Mouse (Mus musculus) left cerebral cortex, postnatal 10 days (tissue): ENCODE data around the gene Tnfsf9. TPM values are rescaled to one million over a fixed set of nuclear protein-coding genes. Genes with fewer than 3 reads are reported as not detected.
A peak's percentile ranks its signal among the peaks of the same experiment; 100 is the strongest.

Experiments
- DNase-seq, 2 experiments: peaks; one replicate each; pipeline ENCODE4 v3.0.0; 2021 to 2022; ENCODE audit warnings: low spot score in 2 of 2, mixed read lengths in 1 of 2; ENCODE audit errors: extremely low spot score in 1 of 2
- intact Hi-C: fragments of 180-260 bp; cut with DNase I; formaldehyde crosslinking; loops from one replicate; pipeline ENCODE4 v1.15.1; 2025
- total RNA-seq, 2 experiments: library from RNA; stranded (reverse); gene quantifications; 2 replicates each; pipeline ENCODE4 v1.2.3; 2021

Gene Tnfsf9
- under 1 TPM; 0.43 to 0.55 TPM for total RNA-seq

DNA sequence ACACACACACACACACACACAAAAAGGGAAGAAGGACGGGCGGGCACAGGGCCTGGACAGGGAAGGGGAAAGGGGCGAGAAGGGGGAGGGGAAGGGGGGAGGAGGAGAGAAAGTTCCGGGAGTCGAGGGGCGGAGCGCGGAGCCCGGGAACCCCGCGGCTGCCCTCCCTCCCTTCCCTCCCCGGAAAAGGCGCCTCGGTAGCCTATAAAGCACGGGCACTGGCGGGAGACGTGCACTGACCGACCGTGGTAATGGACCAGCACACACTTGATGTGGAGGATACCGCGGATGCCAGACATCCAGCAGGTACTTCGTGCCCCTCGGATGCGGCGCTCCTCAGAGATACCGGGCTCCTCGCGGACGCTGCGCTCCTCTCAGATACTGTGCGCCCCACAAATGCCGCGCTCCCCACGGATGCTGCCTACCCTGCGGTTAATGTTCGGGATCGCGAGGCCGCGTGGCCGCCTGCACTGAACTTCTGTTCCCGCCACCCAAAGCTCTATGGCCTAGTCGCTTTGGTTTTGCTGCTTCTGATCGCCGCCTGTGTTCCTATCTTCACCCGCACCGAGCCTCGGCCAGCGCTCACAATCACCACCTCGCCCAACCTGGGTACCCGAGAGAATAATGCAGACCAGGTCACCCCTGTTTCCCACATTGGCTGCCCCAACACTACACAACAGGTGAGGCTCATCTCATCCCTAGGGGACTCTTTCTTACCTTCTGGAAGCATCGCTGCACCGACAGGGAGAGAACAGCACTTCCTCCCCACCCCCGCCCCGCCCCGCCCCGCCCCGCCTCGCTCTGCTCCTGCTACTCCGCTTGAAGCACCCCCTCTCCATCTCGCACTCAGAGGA is at the start of gene Tnfsf9:
TSS of gene Tnfsf9 (plus strand) at position 145 of the 854 bp plus-strand sequence.
- peak in 1 of 2 experiments; percentile 40 for DNase-seq
- intact Hi-C loops: no loop called here

DNA sequence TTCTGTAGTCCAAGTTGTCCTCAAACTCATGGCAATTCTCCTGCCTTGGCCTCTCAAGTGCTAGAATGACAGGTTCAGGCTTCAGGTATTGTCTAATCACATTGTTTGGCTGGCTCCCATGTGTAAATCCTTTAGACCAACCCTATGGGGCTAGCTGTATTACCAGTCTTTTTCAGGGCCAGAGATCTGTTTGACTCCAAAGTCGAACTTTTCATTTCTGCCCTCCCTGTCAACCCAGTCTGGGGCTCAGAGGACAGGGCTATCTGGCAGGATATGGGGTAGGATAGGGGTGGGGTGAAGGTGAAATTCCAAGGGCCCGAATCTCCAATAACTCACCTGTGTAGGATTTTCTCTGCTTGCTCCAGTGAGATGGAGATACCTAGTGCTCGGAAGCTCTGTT is 48.9 kb upstream of the Tnfsf9 start:
- intact Hi-C loops: no loop called here
- no peak for DNase-seq

GRCm38 (mm10) chr17:57058891-57059485 is 46.1 kb upstream of the Tnfsf9 start, which contains the start of gene Crb3:
Crb3 (plus strand) TSS chr17:57059105.
- intact Hi-C loops: no loop called here
- peak in 1 of 2 experiments; percentile 58 for DNase-seq

GRCm38 (mm10) chr17:57059486-57059977 is 45.6 kb upstream of the Tnfsf9 start, which contains the start of gene Slc25a23:
Slc25a23 (minus strand) TSS chr17:57059863.
- DNase-seq: peak; percentile 70 to 91
- intact Hi-C loops: no loop called here

DNA sequence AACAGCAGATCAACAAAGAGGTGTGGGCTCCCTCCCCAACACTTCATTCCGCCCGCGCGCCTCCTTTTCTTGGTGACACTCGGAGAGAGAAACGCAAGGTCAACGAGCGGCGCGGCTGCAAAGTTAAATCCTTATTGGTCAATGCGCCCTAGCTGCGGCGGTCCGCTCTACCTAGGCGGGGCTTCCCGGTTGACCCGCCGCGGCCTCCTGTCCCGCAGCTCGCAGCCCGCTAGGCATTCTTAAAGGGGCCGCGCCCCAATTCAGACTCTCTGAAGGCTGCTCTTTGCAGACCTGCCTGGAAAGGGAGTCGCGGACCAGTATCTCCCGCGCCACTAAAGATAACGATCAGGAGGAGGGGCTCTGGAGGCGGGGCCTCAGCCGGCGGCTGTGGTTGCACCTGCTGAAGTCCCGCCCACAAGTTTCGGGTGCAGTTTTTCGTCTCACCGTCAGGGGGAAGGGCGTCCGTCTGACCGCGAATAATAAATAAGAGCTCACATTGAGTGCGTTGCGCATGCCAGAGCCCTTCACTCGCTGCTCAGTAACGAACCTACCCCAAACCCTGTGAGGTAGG is 44.8 kb upstream of the Tnfsf9 start:
- intact Hi-C loops: no loop called here

GRCm38 (mm10) chr17:57061069-57061468 is 44.1 kb upstream of the Tnfsf9 start:
- intact Hi-C loops: no loop called here
- DNase-seq: no peak

More for the DNA sequence above, 44.8 kb upstream of the Tnfsf9 start:
- peak; percentile 92 to 96 for DNase-seq

DNA sequence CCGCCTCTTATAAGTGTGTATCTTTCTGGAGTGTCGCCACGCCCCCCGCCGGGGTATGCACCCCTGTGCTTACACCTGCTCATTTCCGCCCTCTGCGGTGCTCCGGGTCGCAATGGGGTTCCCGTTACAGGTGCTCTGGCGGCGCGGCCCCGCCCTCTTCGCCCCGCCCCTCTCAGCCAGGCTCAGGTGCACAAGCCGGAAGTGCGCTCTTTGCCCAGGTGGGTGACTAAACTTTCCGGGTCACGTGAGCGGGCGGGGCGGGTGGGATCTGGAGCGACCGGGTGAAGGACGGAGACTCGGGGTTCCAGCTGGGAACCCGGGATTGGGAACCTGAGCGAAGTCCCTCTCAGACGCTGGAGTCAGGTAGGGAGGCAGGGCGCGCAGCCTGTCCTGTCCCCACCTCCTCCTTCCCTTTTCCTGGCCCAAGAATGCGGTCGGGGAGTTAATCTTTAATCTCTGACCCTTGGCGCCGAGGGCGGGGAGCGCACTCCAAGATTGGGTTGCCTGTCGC is 43.1 kb upstream of the Tnfsf9 start:
- peak in 1 of 2 experiments; percentile 53 for DNase-seq
- intact Hi-C loops: no loop called here

- DNase-seq: no peak
- intact Hi-C loops: no loop called here
Measured at GRCm38 (mm10) chr17:57062548-57062947, 42.6 kb upstream of the Tnfsf9 start.

DNA sequence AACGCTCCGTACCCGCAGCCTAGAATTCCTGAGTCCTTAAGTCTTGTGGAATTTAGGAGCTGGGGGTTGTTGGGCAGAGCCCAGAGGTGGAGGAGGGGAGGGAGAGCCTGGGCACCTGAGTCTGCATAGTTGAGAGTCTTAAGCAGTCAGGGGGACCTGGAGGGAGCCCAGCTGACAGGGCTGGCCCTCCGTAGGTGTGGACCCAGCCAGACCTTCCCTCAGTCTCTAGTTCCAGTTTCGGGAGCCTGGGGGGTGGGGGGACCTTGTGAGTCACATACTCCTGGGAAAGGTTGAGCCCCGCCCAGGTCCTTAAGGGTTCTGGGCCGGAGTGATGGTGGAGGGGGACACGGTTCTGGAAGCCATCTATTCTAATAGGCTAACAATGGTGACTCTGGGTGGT is 42.1 kb upstream of the Tnfsf9 start:
- intact Hi-C loops: no loop called here
- DNase-seq: no peak

- no peak for DNase-seq
- intact Hi-C loops: no loop called here
Measured at GRCm38 (mm10) chr17:57066908-57067307, 38.2 kb upstream of the Tnfsf9 start.

GRCm38 (mm10) chr17:57070272-57070671 is 34.9 kb upstream of the Tnfsf9 start:
- intact Hi-C loops: no loop called here
- DNase-seq: no peak

DNA sequence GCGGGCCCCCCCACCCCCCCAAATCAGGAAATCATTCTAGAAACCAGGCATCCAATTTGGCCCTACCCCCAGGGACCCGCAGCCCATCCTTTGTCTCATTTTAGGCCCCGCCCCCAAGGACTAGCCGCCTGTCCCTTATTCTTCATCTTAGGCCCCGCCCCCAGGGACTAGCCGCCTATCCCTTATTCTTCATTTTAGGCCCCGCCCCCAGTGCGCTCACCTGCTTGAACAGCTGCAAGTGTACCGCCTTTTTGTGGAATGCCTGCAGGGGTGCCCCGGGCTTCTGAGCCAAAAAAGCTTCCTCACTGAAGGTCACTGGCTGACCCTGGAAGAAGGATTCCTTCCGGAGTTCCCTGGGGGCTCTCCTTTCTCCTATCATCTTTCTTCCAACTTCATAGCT is 34.4 kb upstream of the Tnfsf9 start:
- intact Hi-C loops: no loop called here

DNA sequence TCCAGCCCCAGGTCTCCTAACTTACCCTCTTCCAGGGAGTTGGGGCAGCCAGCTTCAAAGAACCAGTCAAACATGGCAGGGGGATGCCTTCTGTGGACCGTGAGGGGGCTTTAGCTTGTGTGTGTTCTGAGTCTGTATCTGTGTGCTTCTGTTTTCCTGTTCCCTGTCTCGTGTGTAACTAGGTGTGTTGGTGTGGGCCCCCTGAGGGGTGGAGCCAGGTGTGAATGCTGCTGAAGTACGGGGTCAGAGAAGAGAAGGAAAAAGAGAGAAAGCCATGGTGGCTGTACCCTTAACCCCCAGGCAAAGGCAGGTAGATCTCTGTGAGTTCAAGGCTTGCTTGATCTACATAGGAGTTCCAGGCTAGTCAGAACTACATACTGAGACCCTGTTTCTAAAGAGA is 28.2 kb upstream of the Tnfsf9 start:
- no peak for DNase-seq
- intact Hi-C loops: no loop called here

More for the DNA sequence above, 34.4 kb upstream of the Tnfsf9 start:
- no peak for DNase-seq

DNA sequence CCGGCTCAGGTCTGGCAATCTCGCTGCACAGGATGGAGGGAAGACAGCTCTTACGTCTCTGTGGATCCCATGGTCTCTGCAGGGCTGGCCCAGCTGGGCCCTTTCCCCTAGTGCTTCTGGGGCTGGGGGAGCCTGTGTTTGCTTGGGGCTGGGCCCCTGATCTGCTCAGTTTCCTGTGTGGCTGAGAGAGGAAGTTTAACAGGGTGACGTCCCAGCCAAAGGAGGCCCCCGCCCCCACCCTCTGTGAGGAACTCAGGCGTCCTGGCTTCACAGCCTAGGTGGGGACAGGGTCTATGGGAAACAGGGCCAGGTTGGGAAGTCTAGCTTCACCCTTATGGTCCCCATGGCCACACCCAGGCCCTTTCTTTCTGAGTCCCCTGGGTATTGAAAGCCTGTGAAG is 26.8 kb upstream of the Tnfsf9 start, which contains the start of gene Dennd1c:
TSS of gene Dennd1c (minus strand) at position 179 of the 400 bp plus-strand sequence.
- DNase-seq: no peak
- intact Hi-C loops: no loop called here

DNA sequence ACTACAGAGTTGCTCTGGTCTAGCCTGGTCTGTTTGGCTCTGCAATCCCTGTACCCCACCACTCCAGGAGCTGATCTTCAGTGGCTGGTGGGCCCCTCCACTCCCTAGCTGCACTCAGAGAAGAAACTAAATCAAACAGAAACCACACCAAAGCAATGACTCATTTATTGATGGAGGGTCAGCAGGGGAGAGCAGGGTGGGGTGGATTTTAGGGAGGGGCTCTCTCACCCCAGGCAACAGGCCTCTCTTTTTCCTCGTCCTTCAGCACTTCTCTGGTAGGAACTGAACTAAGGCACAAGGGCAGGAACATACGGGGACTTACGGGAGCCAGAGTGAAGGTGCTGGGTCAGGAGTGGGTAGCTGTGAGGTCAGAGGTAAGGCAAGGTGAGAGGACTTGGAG is 25.2 kb upstream of the Tnfsf9 start:
- DNase-seq: no peak
- intact Hi-C loops: loop anchor here (10.0 kb wide), 1 partner anchor 275 kb away; no protein-coding TSS in a partner anchor

DNA sequence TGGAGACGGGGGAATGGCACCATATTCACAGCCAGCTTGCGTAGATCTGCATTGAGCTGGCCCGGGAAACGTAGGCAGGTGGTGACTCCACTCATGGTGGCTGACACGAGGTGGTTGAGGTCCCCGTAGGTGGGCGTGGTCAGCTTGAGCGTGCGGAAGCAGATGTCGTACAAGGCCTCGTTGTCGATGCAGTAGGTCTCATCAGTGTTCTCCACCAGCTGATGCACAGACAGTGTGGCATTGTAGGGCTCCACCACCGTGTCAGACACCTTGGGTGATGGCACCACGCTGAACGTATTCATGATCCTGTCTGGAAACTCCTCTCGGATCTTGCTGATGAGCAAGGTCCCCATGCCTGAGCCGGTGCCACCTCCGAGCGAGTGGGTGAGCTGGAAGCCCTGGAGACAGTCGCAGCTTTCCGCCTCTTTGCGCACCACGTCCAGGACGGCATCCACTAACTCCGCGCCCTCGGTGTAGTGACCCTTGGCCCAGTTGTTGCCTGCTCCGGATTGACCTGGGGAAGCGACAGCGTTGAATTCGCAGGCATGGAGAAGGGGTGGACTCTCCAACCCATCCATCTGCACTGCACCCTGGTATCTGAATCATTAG is 23.8 kb upstream of the Tnfsf9 start:
- DNase-seq: no peak

DNA sequence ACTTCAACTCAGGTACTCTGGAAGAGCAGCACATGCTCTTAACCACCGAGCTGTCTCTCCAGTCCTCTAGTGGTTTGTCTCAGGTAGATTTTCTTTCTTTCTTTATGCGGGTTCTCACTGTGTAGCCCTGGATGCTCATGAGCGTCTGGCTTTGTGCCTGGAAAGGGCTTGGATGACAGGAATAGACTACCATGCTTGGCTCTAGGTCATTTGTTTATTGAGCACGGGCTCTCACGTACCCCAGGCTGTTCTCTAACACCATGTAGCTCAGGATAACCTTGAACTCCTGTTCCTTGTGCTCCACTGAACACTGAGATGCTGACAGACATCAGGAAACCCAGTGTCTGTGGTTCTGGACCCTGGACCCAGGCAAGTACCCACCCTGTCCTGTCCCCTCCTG is 22.6 kb upstream of the Tnfsf9 start:
- intact Hi-C loops: loop anchor here (10.0 kb wide), 1 partner anchor 278 kb away; no protein-coding TSS in a partner anchor
- no peak for DNase-seq

More for the DNA sequence above, 23.8 kb upstream of the Tnfsf9 start:
- intact Hi-C loops: loop anchor here (10.0 kb wide), 1 partner anchor 277 kb away; no protein-coding TSS in a partner anchor

GRCm38 (mm10) chr17:57085970-57086757 is 19.0 kb upstream of the Tnfsf9 start:
- peak in 1 of 2 experiments; percentile 60 for DNase-seq
- intact Hi-C loops: loop anchor here (10.0 kb wide), 1 partner anchor 281 kb away; no protein-coding TSS in a partner anchor
